ENCODE assay signal across 9 mouse cellular contexts in genomic region chr2:168871767-168872511, GRCm38 (mm10).
DNase-seq lines count a peak whose midpoint lies in the region; TF ChIP-seq lines count a peak whose summit lies in the region.
"Had no signal": no experiment of that assay in that cellular context is flagged by ENCODE, and none has a peak within 500 bp of the region (broad histone marks: within the 10 kb centered on the region; RNA-seq: fewer than 3 reads in every experiment).

No protein-coding gene starts in this region.

- no peak for DNase-seq in testis, postnatal 14 days (ENCODE audit: low spot score)
- DNase-seq in hindbrain, embryonic 10.5 days (ENCODE audit: low spot score), result peak; percentile 75
- peak; percentile 75 for DNase-seq in mesoderm, embryonic 11.5 days (ENCODE audit: low read depth, low spot score)
- no peak for DNase-seq in layer of hippocampus, postnatal 14 days (ENCODE audit: low spot score in 2 of 2)
- no peak for DNase-seq in frontal cortex, postnatal 10 days (ENCODE audit: low spot score in 2 of 2)
- no peak for DNase-seq in adrenal gland, postnatal 10 days
- DNase-seq in urinary bladder, postnatal 10 days (ENCODE audit: low spot score), result no peak
- DNase-seq: cerebellum, postnatal 36 days had no signal

- peak overlapping the region; percentile 5; the same call in 1 of the 2 replicates for H3K4me3 ChIP-seq in testis, adult 2 months (ENCODE audit: control insufficient read depth, low read depth, low read length)
- H3K4me3 ChIP-seq in hindbrain, embryonic 10.5 days, result peak overlapping the region; percentile 34

- no peak for TF ChIP-seq CTCF in testis, adult 2 months (IDR thresholded peaks at IDR 0.05; ENCODE audit: control insufficient read depth, insufficient read depth, insufficient replicate concordance, low read depth, low read length)

- H3K27ac ChIP-seq in testis, adult 2 months (ENCODE audit: control insufficient read depth, insufficient read depth, low read depth, low read length), result no peak overlapping the region
- H3K27ac ChIP-seq in hindbrain, embryonic 10.5 days, result peak overlapping the region; percentile 81

- H3K4me1 ChIP-seq in testis, adult 2 months (ENCODE audit: control insufficient read depth, insufficient read depth, low read length), result peaks cover 5% of the 10 kb centered on the region
- peaks cover 26% of the 10 kb centered on the region for H3K4me1 ChIP-seq in hindbrain, embryonic 10.5 days (replicated peaks)

- H3K27me3 ChIP-seq in testis, adult 2 months (ENCODE audit: control insufficient read depth, insufficient read depth, low read length), result no peaks in the 10 kb centered on the region
- peaks cover 22% of the 10 kb centered on the region for H3K27me3 ChIP-seq in hindbrain, embryonic 10.5 days (ENCODE audit: insufficient read depth, poor library complexity, severe bottlenecking)

- no peak for TF ChIP-seq POLR2A in testis, adult 2 months (IDR thresholded peaks at IDR 0.05; ENCODE audit: control insufficient read depth, low read depth, low read length)

- H3K9me3 ChIP-seq in hindbrain, embryonic 10.5 days, result no peaks in the 10 kb centered on the region

- WGBS in hindbrain, embryonic 10.5 days, result 9% methylated on average over 22 of the region's 22 CpGs

- H3K36me3 ChIP-seq in testis, adult 2 months (ENCODE audit: control insufficient read depth, insufficient read depth, low read length), result no peaks in the 10 kb centered on the region
- no peaks in the 10 kb centered on the region for H3K36me3 ChIP-seq in hindbrain, embryonic 10.5 days

Comparison
In these comparisons a context has a peak if more than half of its experiments do, and no peak if none do; other contexts are left out.
1. DNase-seq: peak in hindbrain, embryonic 10.5 days (single experiment) and mesoderm, embryonic 11.5 days (single experiment); none in testis, postnatal 14 days (single experiment), layer of hippocampus, postnatal 14 days (0 of 2), frontal cortex, postnatal 10 days (0 of 2), adrenal gland, postnatal 10 days (single experiment) and urinary bladder, postnatal 10 days (single experiment).